Mouse (Mus musculus) right cerebral cortex, postnatal 4 days (tissue): ENCODE data around the gene Prrc2a.

ENCODE experiments used
- DNase-seq: peaks from one replicate; pipeline ENCODE4 v3.0.0-alpha.2; 2022

Prrc2a gene

GRCm38 (mm10) chr17:35189186-35189585, 24.5 kb upstream of the Prrc2a start:
- no peak for DNase-seq

- DNase-seq = no peak
Measured at GRCm38 (mm10) chr17:35187959-35188610, 23.4 kb upstream of the Prrc2a start, which contains the start of gene Lst1. Lst1 (minus strand) TSS chr17:35188439.

GRCm38 (mm10) chr17:35187345-35187744, 22.6 kb upstream of the Prrc2a start:
- no peak for DNase-seq

- DNase-seq = no peak
Measured at GRCm38 (mm10) chr17:35186681-35187080, 22.0 kb upstream of the Prrc2a start.

GRCm38 (mm10) chr17:35185639-35186611, 21.2 kb upstream of the Prrc2a start:
- peak; percentile 52 for DNase-seq

- no peak for DNase-seq
Measured at GRCm38 (mm10) chr17:35180093-35180492, 15.4 kb upstream of the Prrc2a start.

- no peak for DNase-seq
Measured at GRCm38 (mm10) chr17:35178528-35178927, 13.8 kb upstream of the Prrc2a start.

- no peak for DNase-seq
Measured at GRCm38 (mm10) chr17:35175968-35176367, 11.3 kb upstream of the Prrc2a start, which contains the start of gene Aif1. Aif1 (minus strand) TSS chr17:35176068.

- no peak for DNase-seq
Measured at GRCm38 (mm10) chr17:35175382-35175781, 10.7 kb upstream of the Prrc2a start.

GRCm38 (mm10) chr17:35174201-35174977, 9.7 kb upstream of the Prrc2a start:
- no peak for DNase-seq

- DNase-seq = no peak
Measured at GRCm38 (mm10) chr17:35173329-35173728, 8.6 kb upstream of the Prrc2a start.

GRCm38 (mm10) chr17:35172445-35173234, 7.9 kb upstream of the Prrc2a start:
- no peak for DNase-seq

GRCm38 (mm10) chr17:35168541-35169207, 4.0 kb upstream of the Prrc2a start:
- no peak for DNase-seq

- DNase-seq = no peak
Measured at GRCm38 (mm10) chr17:35167794-35168193, 3.1 kb upstream of the Prrc2a start.

- peak; percentile 61 for DNase-seq
Measured at GRCm38 (mm10) chr17:35166352-35167035, 1.8 kb upstream of the Prrc2a start.

- DNase-seq = no peak
Measured at GRCm38 (mm10) chr17:35165451-35166155, 906 bp upstream of the Prrc2a start.

- no peak for DNase-seq
Measured at GRCm38 (mm10) chr17:35164218-35164567, 504 bp downstream of the Prrc2a start.

- no peak for DNase-seq
Measured at GRCm38 (mm10) chr17:35163326-35164081, 1.2 kb downstream of the Prrc2a start.

- DNase-seq = no peak
Measured at GRCm38 (mm10) chr17:35162730-35163129, 2.0 kb downstream of the Prrc2a start.

GRCm38 (mm10) chr17:35162121-35162520, 2.6 kb downstream of the Prrc2a start:
- no peak for DNase-seq
